ENCODE assay signal across 17 mouse cellular contexts in the genomic region with DNA sequence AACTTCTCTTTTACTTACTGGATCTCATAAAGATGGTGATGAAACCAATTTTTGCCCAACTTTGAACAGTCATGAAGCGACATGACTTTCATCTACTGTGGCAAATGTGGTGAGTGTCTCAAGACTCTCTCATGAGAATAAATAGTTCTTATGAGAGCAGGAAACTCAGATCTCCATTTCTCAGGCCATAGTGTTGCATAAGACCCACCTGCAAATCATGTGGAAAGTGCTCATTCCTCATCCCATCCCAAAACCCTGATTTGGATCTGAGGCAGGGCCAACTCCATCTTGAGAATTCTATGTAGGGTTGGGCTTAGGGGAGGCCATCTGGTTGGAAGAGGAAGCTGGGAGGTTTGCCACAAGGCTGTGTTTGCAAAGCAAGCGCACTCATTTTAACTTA.
DNase-seq lines count a peak whose midpoint lies in the region; ATAC-seq and TF ChIP-seq lines count a peak whose summit lies in the region.
"Had no signal": no experiment of that assay in that cellular context is flagged by ENCODE, and none has a peak within 500 bp of the region (broad histone marks: within the 10 kb centered on the region; RNA-seq: fewer than 3 reads in every experiment).

No protein-coding gene starts in this region.

- no peaks in the 10 kb centered on the region for H3K36me3 ChIP-seq in forebrain, embryonic 15.5 days
- no peaks in the 10 kb centered on the region for H3K36me3 ChIP-seq in forebrain, embryonic 10.5 days (replicated peaks)
- H3K36me3 ChIP-seq in liver, postnatal 0 days (replicated peaks; ENCODE audit: insufficient read depth, low read length), result no peaks in the 10 kb centered on the region
- no peaks in the 10 kb centered on the region for H3K36me3 ChIP-seq in thymus, adult 2 months (ENCODE audit: control insufficient read depth, insufficient read depth, low read length)
- H3K36me3 ChIP-seq: G1E; heart, embryonic 13.5 days; midbrain, embryonic 10.5 days had no signal

- no peaks in the 10 kb centered on the region for H3K27me3 ChIP-seq in forebrain, embryonic 15.5 days
- H3K27me3 ChIP-seq in forebrain, embryonic 10.5 days (ENCODE audit: poor library complexity, severe bottlenecking), result no peaks in the 10 kb centered on the region
- no peaks in the 10 kb centered on the region for H3K27me3 ChIP-seq in liver, postnatal 0 days (ENCODE audit: insufficient read depth, low read length)
- no peaks in the 10 kb centered on the region for H3K27me3 ChIP-seq in thymus, adult 2 months (ENCODE audit: control insufficient read depth, insufficient read depth, low read length)
- H3K27me3 ChIP-seq: heart, embryonic 13.5 days had no signal

- peaks cover 17% of the 10 kb centered on the region for H3K4me1 ChIP-seq in forebrain, embryonic 15.5 days
- H3K4me1 ChIP-seq in forebrain, embryonic 10.5 days, result no peaks in the 10 kb centered on the region
- H3K4me1 ChIP-seq in liver, postnatal 0 days (ENCODE audit: insufficient read depth), result no peaks in the 10 kb centered on the region
- no peaks in the 10 kb centered on the region for H3K4me1 ChIP-seq in thymus, adult 2 months (replicated peaks; ENCODE audit: control insufficient read depth, insufficient read depth, low read length)
- H3K4me1 ChIP-seq: midbrain, embryonic 10.5 days had no signal

- no peak overlapping the region for H3K27ac ChIP-seq in forebrain, embryonic 15.5 days (replicated peaks)
- H3K27ac ChIP-seq in forebrain, embryonic 10.5 days, result no peak overlapping the region
- no peak overlapping the region for H3K27ac ChIP-seq in liver, postnatal 0 days (ENCODE audit: low read depth)
- no peak overlapping the region for H3K27ac ChIP-seq in thymus, adult 2 months (ENCODE audit: control insufficient read depth, insufficient read depth, low read length)
- H3K27ac ChIP-seq: heart, embryonic 13.5 days; midbrain, embryonic 10.5 days had no signal

- H3K4me2 ChIP-seq in forebrain, embryonic 15.5 days (replicated peaks), result no peak overlapping the region
- no peak overlapping the region for H3K4me2 ChIP-seq in liver, postnatal 0 days (ENCODE audit: low read depth, low read length)
- H3K4me2 ChIP-seq: heart, embryonic 13.5 days; lung, embryonic 14.5 days had no signal

- H3K9me3 ChIP-seq in forebrain, embryonic 15.5 days, result no peaks in the 10 kb centered on the region
- H3K9me3 ChIP-seq in forebrain, embryonic 10.5 days, result no peaks in the 10 kb centered on the region
- H3K9me3 ChIP-seq in liver, postnatal 0 days (ENCODE audit: low read length), result no peaks in the 10 kb centered on the region
- H3K9me3 ChIP-seq: G1E; heart, embryonic 13.5 days; midbrain, embryonic 10.5 days had no signal

- 0 out of 2 replicates have a peak, but pooled peaks have one; percentile 29 for ATAC-seq in forebrain, embryonic 15.5 days (replicated peaks)
- ATAC-seq in megakaryocyte, adult 5-6 weeks (ENCODE audit: poor library complexity, severe bottlenecking), result peak; percentile 64
- ATAC-seq in liver, postnatal 0 days, result no peak
- ATAC-seq: intestine, postnatal 0 days had no signal

- TF ChIP-seq CTCF in liver, postnatal 0 days (IDR thresholded peaks at IDR 0.05; ENCODE audit: low read depth), result no peak
- TF ChIP-seq CTCF in thymus, adult 2 months (IDR thresholded peaks at IDR 0.05; ENCODE audit: borderline replicate concordance, control insufficient read depth, extremely low read depth, insufficient read depth, low read length, poor library complexity), result no peak

- no peak overlapping the region for H3K4me3 ChIP-seq in forebrain, embryonic 15.5 days
- no peak overlapping the region for H3K4me3 ChIP-seq in forebrain, embryonic 10.5 days
- no peak overlapping the region for H3K4me3 ChIP-seq in liver, postnatal 0 days (ENCODE audit: low read depth, low read length)
- no peak overlapping the region for H3K4me3 ChIP-seq in thymus, adult 2 months (ENCODE audit: control insufficient read depth, insufficient read depth, low read length)
- H3K4me3 ChIP-seq: erythroblast, embryonic 14.5 days; heart, embryonic 13.5 days; midbrain, embryonic 10.5 days had no signal

- no peak for DNase-seq in forebrain, embryonic 10.5 days (ENCODE audit: extremely low spot score, low spot score)
- DNase-seq in brain, adult 2 months (ENCODE audit: low read depth, low spot score), result peak; percentile 95
- DNase-seq in cerebellum, adult 9-11 months, result peak; percentile 80
- DNase-seq in liver, postnatal 0 days, result no peak
- DNase-seq in thymus, adult 2 months, result no peak
- no peak for DNase-seq in liver
- DNase-seq: adrenal gland, postnatal 36 days; B cell, adult 2 months; gastrocnemius, postnatal 25 days; lung, embryonic 14.5 days had no signal

- TF ChIP-seq EP300 in liver, postnatal 0 days (IDR thresholded peaks at IDR 0.05; ENCODE audit: low read depth), result no peak

- no peak overlapping the region for H3K9ac ChIP-seq in forebrain, embryonic 15.5 days (replicated peaks)
- H3K9ac ChIP-seq in liver, postnatal 0 days (replicated peaks), result no peak overlapping the region
- H3K9ac ChIP-seq: heart, embryonic 13.5 days; lung, embryonic 14.5 days had no signal

- WGBS in forebrain, embryonic 15.5 days, result 81% methylated on average over 2 of the region's 2 CpGs
- 90% methylated on average over 2 of the region's 2 CpGs for WGBS in forebrain, embryonic 10.5 days
- WGBS in liver, postnatal 0 days (ENCODE audit: insufficient replicate concordance), result 73% methylated on average over 2 of the region's 2 CpGs
- WGBS in thymus, adult 2 months, result 16% methylated on average over 2 of the region's 2 CpGs

- no peak for TF ChIP-seq POLR2A in thymus, adult 2 months (IDR thresholded peaks at IDR 0.05; ENCODE audit: control insufficient read depth, extremely low read depth, insufficient read depth, low read length, poor library complexity)

Comparison
In these comparisons a context has a peak if more than half of its experiments do, and no peak if none do; other contexts are left out.
1. DNase-seq: peak in brain, adult 2 months (single experiment) and cerebellum, adult 9-11 months (single experiment); none in forebrain, embryonic 10.5 days (single experiment), liver, postnatal 0 days (single experiment), thymus, adult 2 months (single experiment) and liver (single experiment).